Mouse (Mus musculus): ENCODE measurements around the gene Rtl10. TPM values are rescaled to one million over a fixed set of nuclear protein-coding genes. Genes with fewer than 3 reads are reported as not detected.

Rtl10 gene
- polyA plus RNA-seq (2015; fragmentation: Nextera tagmentation; extraction: Ambion mirVana), result 3.4 and 4.2 TPM in 2 replicates

- Histone ChIP-seq H3K36me3 (peaks cover 23% of the 10 kb centered on the region), H3K27me3 (no peaks in the 10 kb centered on the region), H3K4me2 (peak within 1 kb of the TSS; percentile 80), H3K9me3 (no peaks in the 10 kb centered on the region), H3K9ac (peak within 1 kb of the TSS; percentile 75), H3K4me3 (peak within 1 kb of the TSS; percentile 65), H3K4me1 (peaks cover 30% of the 10 kb centered on the region), H3K27ac (peak within 1 kb of the TSS; percentile 88)
- under 1% methylated on average over 51 of the region's 51 CpGs for WGBS
- ATAC-seq (ENCODE audit: insufficient number of reproducible peaks, low FRiP score, low TSS enrichment, low read depth), result peak; percentile 96
These were observed at the start of gene Rtl10, which contains the start of gene Gnb1l for GRCm38 (mm10) chr16:18498558-18498990. Rtl10 (plus strand) TSS chr16:18498901. Gnb1l (plus strand) TSS chr16:18498713.

- no peak overlapping the region for H3K9ac ChIP-seq
- no peak overlapping the region for H3K4me2 ChIP-seq
- H3K4me1 ChIP-seq, result peaks cover 21% of the 10 kb centered on the region
- no peaks in the 10 kb centered on the region for H3K36me3 ChIP-seq
- WGBS, result 82% methylated on average over 4 of the region's 4 CpGs
- no peak overlapping the region for H3K4me3 ChIP-seq
- ATAC-seq (ENCODE audit: insufficient number of reproducible peaks, low FRiP score, low TSS enrichment, low read depth), result no peak
- no peaks in the 10 kb centered on the region for H3K27me3 ChIP-seq
- H3K9me3 ChIP-seq, result no peaks in the 10 kb centered on the region
- H3K27ac ChIP-seq, result no peak overlapping the region
These were observed 49.7 kb upstream of the Rtl10 start for GRCm38 (mm10) chr16:18449005-18449404.

- H3K4me1 ChIP-seq, result peaks cover 21% of the 10 kb centered on the region
- no peak overlapping the region for H3K27ac ChIP-seq
- H3K4me3 ChIP-seq, result no peak overlapping the region
- WGBS, result 33% methylated on average over 9 of the region's 9 CpGs
- no peak for ATAC-seq (ENCODE audit: insufficient number of reproducible peaks, low FRiP score, low TSS enrichment, low read depth)
- no peaks in the 10 kb centered on the region for H3K36me3 ChIP-seq
- no peak overlapping the region for H3K4me2 ChIP-seq
- H3K9ac ChIP-seq, result no peak overlapping the region
- no peaks in the 10 kb centered on the region for H3K27me3 ChIP-seq
- no peaks in the 10 kb centered on the region for H3K9me3 ChIP-seq
These were observed 47.1 kb upstream of the Rtl10 start for GRCm38 (mm10) chr16:18451486-18452181.

- H3K27ac ChIP-seq, result no peak overlapping the region
- H3K36me3 ChIP-seq, result no peaks in the 10 kb centered on the region
- 77% methylated on average over 8 of the region's 8 CpGs for WGBS
- H3K4me2 ChIP-seq, result no peak overlapping the region
- no peak for ATAC-seq (ENCODE audit: insufficient number of reproducible peaks, low FRiP score, low TSS enrichment, low read depth)
- peaks cover 21% of the 10 kb centered on the region for H3K4me1 ChIP-seq
- H3K9ac ChIP-seq, result no peak overlapping the region
- H3K27me3 ChIP-seq, result no peaks in the 10 kb centered on the region
- H3K4me3 ChIP-seq, result no peak overlapping the region
- H3K9me3 ChIP-seq, result no peaks in the 10 kb centered on the region
These were observed 46.3 kb upstream of the Rtl10 start for GRCm38 (mm10) chr16:18452361-18452862.

- no peaks in the 10 kb centered on the region for H3K9me3 ChIP-seq
- H3K27me3 ChIP-seq, result no peaks in the 10 kb centered on the region
- 48% methylated on average over 5 of the region's 5 CpGs for WGBS
- no peak overlapping the region for H3K27ac ChIP-seq
- no peak overlapping the region for H3K9ac ChIP-seq
- no peaks in the 10 kb centered on the region for H3K36me3 ChIP-seq
- ATAC-seq (ENCODE audit: insufficient number of reproducible peaks, low FRiP score, low TSS enrichment, low read depth), result no peak
- H3K4me3 ChIP-seq, result no peak overlapping the region
- no peak overlapping the region for H3K4me2 ChIP-seq
- peaks cover 9% of the 10 kb centered on the region for H3K4me1 ChIP-seq
These were observed 44.9 kb upstream of the Rtl10 start for GRCm38 (mm10) chr16:18453846-18454245.

GRCm38 (mm10) chr16:18455407-18455806, 43.3 kb upstream of the Rtl10 start:
- no peak overlapping the region for H3K4me3 ChIP-seq
- 81% methylated on average over 6 of the region's 6 CpGs for WGBS
- peaks cover 25% of the 10 kb centered on the region for H3K4me1 ChIP-seq
- no peaks in the 10 kb centered on the region for H3K27me3 ChIP-seq
- no peak overlapping the region for H3K27ac ChIP-seq
- no peak overlapping the region for H3K9ac ChIP-seq
- no peaks in the 10 kb centered on the region for H3K36me3 ChIP-seq
- no peaks in the 10 kb centered on the region for H3K9me3 ChIP-seq
- no peak overlapping the region for H3K4me2 ChIP-seq
- ATAC-seq (ENCODE audit: insufficient number of reproducible peaks, low FRiP score, low TSS enrichment, low read depth), result no peak

- H3K9me3 ChIP-seq, result no peaks in the 10 kb centered on the region
- H3K9ac ChIP-seq, result no peak overlapping the region
- no peak overlapping the region for H3K4me3 ChIP-seq
- H3K36me3 ChIP-seq, result no peaks in the 10 kb centered on the region
- no peaks in the 10 kb centered on the region for H3K27me3 ChIP-seq
- no peak for ATAC-seq (ENCODE audit: insufficient number of reproducible peaks, low FRiP score, low TSS enrichment, low read depth)
- H3K4me2 ChIP-seq, result no peak overlapping the region
- peaks cover 31% of the 10 kb centered on the region for H3K4me1 ChIP-seq
- H3K27ac ChIP-seq, result no peak overlapping the region
These were observed 40.0 kb upstream of the Rtl10 start for GRCm38 (mm10) chr16:18458661-18459060.

GRCm38 (mm10) chr16:18459335-18459954, 39.3 kb upstream of the Rtl10 start:
- H3K4me3 ChIP-seq, result no peak overlapping the region
- peak overlapping the region; percentile 22; the same call in 1 of the 2 replicates for H3K27ac ChIP-seq

GRCm38 (mm10) chr16:18459955-18460370, 38.7 kb upstream of the Rtl10 start:
- Histone ChIP-seq H3K4me3 (no peak overlapping the region), H3K9ac (no peak overlapping the region)

More at GRCm38 (mm10) chr16:18459335-18459954, 39.3 kb upstream of the Rtl10 start:
- Histone ChIP-seq H3K27me3 (no peaks in the 10 kb centered on the region), H3K4me2 (peak overlapping the region; percentile 19), H3K36me3 (no peaks in the 10 kb centered on the region), H3K4me1 (peaks cover 36% of the 10 kb centered on the region), H3K9me3 (no peaks in the 10 kb centered on the region), H3K9ac (no peak overlapping the region)
- no peak for ATAC-seq (ENCODE audit: insufficient number of reproducible peaks, low FRiP score, low TSS enrichment, low read depth)
- WGBS, result 15% methylated on average over 12 of the region's 12 CpGs

GRCm38 (mm10) chr16:18460826-18461225, 37.9 kb upstream of the Rtl10 start:
- H3K4me3 ChIP-seq, result no peak overlapping the region
- 93% methylated on average over 3 of the region's 3 CpGs for WGBS
- H3K36me3 ChIP-seq, result no peaks in the 10 kb centered on the region
- H3K27me3 ChIP-seq, result no peaks in the 10 kb centered on the region
- H3K27ac ChIP-seq, result no peak overlapping the region
- no peak overlapping the region for H3K9ac ChIP-seq
- H3K9me3 ChIP-seq, result no peaks in the 10 kb centered on the region
- no peak overlapping the region for H3K4me2 ChIP-seq
- ATAC-seq (ENCODE audit: insufficient number of reproducible peaks, low FRiP score, low TSS enrichment, low read depth), result no peak
- H3K4me1 ChIP-seq, result peaks cover 40% of the 10 kb centered on the region

More at GRCm38 (mm10) chr16:18459955-18460370, 38.7 kb upstream of the Rtl10 start:
- WGBS, result 10% methylated on average over 11 of the region's 11 CpGs
- 0 out of 2 replicates have a peak, but pooled peaks have one; percentile 9 for ATAC-seq (ENCODE audit: insufficient number of reproducible peaks, low FRiP score, low TSS enrichment, low read depth)
- no peaks in the 10 kb centered on the region for H3K9me3 ChIP-seq
- H3K36me3 ChIP-seq, result no peaks in the 10 kb centered on the region
- peak overlapping the region; percentile 22; the same call in 1 of the 2 replicates for H3K27ac ChIP-seq
- H3K4me2 ChIP-seq, result peak overlapping the region; percentile 19
- H3K27me3 ChIP-seq, result no peaks in the 10 kb centered on the region
- peaks cover 38% of the 10 kb centered on the region for H3K4me1 ChIP-seq

- no peak overlapping the region for H3K4me3 ChIP-seq
- no peak for ATAC-seq (ENCODE audit: insufficient number of reproducible peaks, low FRiP score, low TSS enrichment, low read depth)
- H3K9me3 ChIP-seq, result no peaks in the 10 kb centered on the region
- WGBS, result 56% methylated on average over 9 of the region's 9 CpGs
- no peak overlapping the region for H3K27ac ChIP-seq
- no peak overlapping the region for H3K9ac ChIP-seq
- no peak overlapping the region for H3K4me2 ChIP-seq
- no peaks in the 10 kb centered on the region for H3K36me3 ChIP-seq
- no peaks in the 10 kb centered on the region for H3K27me3 ChIP-seq
- H3K4me1 ChIP-seq, result peaks cover 40% of the 10 kb centered on the region
These were observed 36.7 kb upstream of the Rtl10 start for GRCm38 (mm10) chr16:18462031-18462430.

GRCm38 (mm10) chr16:18462598-18462997, 36.1 kb upstream of the Rtl10 start:
- Histone ChIP-seq H3K9me3 (no peaks in the 10 kb centered on the region), H3K4me2 (no peak overlapping the region), H3K27me3 (no peaks in the 10 kb centered on the region), H3K9ac (no peak overlapping the region), H3K4me1 (peaks cover 40% of the 10 kb centered on the region), H3K36me3 (no peaks in the 10 kb centered on the region), H3K4me3 (no peak overlapping the region), H3K27ac (no peak overlapping the region)
- ATAC-seq (ENCODE audit: insufficient number of reproducible peaks, low FRiP score, low TSS enrichment, low read depth), result no peak
- 42% methylated on average over 8 of the region's 8 CpGs for WGBS

All from limb, embryonic 15.5 days (tissue).